Mouse (Mus musculus) 3T3-L1 (cell line): ENCODE data around the gene Arhgap22.

Experiments
- DNase-seq: peaks from one replicate; pipeline ENCODE4 v3.0.0-alpha.2; 2015; ENCODE audit warnings: low read depth, low spot score

Arhgap22 gene

GRCm38 (mm10) chr14:33280921-33281320 is 67.1 kb downstream of the Arhgap22 start:
- DNase-seq = no peak

- DNase-seq = peak; percentile 74
These were observed 68.6 kb downstream of the Arhgap22 start for GRCm38 (mm10) chr14:33282447-33282846.

- peak; percentile 54 for DNase-seq
These were observed 74.1 kb downstream of the Arhgap22 start for GRCm38 (mm10) chr14:33287920-33288319.

- DNase-seq = no peak
These were observed 76.2 kb downstream of the Arhgap22 start for GRCm38 (mm10) chr14:33290038-33290437.

GRCm38 (mm10) chr14:33294488-33294887 is 80.7 kb downstream of the Arhgap22 start:
- DNase-seq = no peak

- DNase-seq = no peak
These were observed 83.0 kb downstream of the Arhgap22 start for GRCm38 (mm10) chr14:33296698-33297341.

- no peak for DNase-seq
These were observed 86.8 kb downstream of the Arhgap22 start for GRCm38 (mm10) chr14:33300591-33300990.

GRCm38 (mm10) chr14:33303348-33303819 is 89.6 kb downstream of the Arhgap22 start:
- DNase-seq = peak; percentile 94

- no peak for DNase-seq
These were observed 91.9 kb downstream of the Arhgap22 start for GRCm38 (mm10) chr14:33305645-33306281.

GRCm38 (mm10) chr14:33310719-33311118 is 96.9 kb downstream of the Arhgap22 start:
- peak; percentile 30 for DNase-seq

- no peak for DNase-seq
These were observed 98.5 kb downstream of the Arhgap22 start for GRCm38 (mm10) chr14:33312309-33312708.

GRCm38 (mm10) chr14:33313624-33314023 is 99.8 kb downstream of the Arhgap22 start:
- peak; percentile 80 for DNase-seq

GRCm38 (mm10) chr14:33314160-33314559 is 100.3 kb downstream of the Arhgap22 start:
- DNase-seq = peak; percentile 11

- no peak for DNase-seq
These were observed 101.3 kb downstream of the Arhgap22 start for GRCm38 (mm10) chr14:33315111-33315510.

- DNase-seq = peak; percentile 31
These were observed 101.9 kb downstream of the Arhgap22 start for GRCm38 (mm10) chr14:33315771-33316170.

- no peak for DNase-seq
These were observed 104.1 kb downstream of the Arhgap22 start for GRCm38 (mm10) chr14:33317946-33318345.

GRCm38 (mm10) chr14:33319541-33320521 is 106.0 kb downstream of the Arhgap22 start:
- DNase-seq = peak; percentile 79

GRCm38 (mm10) chr14:33320856-33321255 is 107.0 kb downstream of the Arhgap22 start:
- no peak for DNase-seq

- peak; percentile 89 for DNase-seq
These were observed 108.8 kb downstream of the Arhgap22 start for GRCm38 (mm10) chr14:33322661-33323088.

GRCm38 (mm10) chr14:33324556-33324955 is 110.7 kb downstream of the Arhgap22 start:
- DNase-seq = no peak

GRCm38 (mm10) chr14:33328369-33328768 is 114.5 kb downstream of the Arhgap22 start:
- DNase-seq = no peak

- DNase-seq = no peak
These were observed 115.5 kb downstream of the Arhgap22 start for GRCm38 (mm10) chr14:33329297-33329805.
